ENCODE assay signal across 7 mouse cellular contexts in the genomic region with DNA sequence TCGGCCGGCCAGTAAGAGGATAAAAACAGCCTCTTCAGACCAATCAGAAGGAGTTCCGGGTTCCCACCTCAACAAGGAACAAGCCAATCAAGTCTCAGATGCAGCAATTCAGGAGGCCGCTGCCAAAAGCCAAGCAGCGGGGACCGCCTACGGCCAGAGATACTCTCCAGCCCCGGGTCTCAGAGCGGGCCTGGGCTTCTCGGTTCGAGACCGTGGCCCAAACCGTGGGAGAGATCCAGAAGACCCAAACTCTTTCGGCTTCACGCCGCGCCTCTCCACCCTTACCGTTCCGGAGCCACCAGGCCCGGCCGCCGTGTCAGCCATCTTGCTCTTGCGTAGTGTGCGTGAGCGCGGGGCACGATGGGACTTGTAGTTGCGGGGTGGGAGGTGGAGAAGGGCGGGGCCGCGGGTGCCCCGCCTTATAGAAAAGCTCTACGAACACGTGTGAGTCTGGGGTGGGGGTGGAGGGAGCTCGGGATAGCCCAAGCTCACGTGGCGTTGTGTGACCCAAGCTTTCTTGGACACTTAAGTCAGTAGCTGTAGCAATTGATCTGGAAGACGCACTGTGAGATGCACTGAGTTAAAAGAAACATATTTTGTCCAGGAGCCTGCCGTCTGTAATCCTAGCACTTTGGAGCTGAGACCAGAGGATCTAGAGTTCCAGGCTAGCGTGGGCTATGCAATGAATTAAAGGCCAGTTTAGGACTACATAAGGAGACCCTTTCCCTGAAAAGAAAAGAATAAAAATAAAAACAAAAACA. TPM values are rescaled to one million over a fixed set of nuclear protein-coding genes. Genes with fewer than 3 reads are reported as not detected.
DNase-seq lines count a peak whose midpoint lies in the region; ATAC-seq lines count a peak whose summit lies in the region.

Taf8 (minus strand) TSS at position 347 of the 761 bp plus-strand sequence.

- ATAC-seq in embryonic facial prominence, embryonic 12.5 days (ENCODE audit: insufficient number of reproducible peaks, insufficient read depth, low FRiP score, low TSS enrichment) = peak; percentile 91
- peak; percentile 90 for ATAC-seq in limb, embryonic 11.5 days (ENCODE audit: insufficient number of reproducible peaks, low FRiP score, low TSS enrichment, low read depth)
- peak; percentile 96 for ATAC-seq in midbrain, embryonic 14.5 days (ENCODE audit: low FRiP score, low TSS enrichment)

- H3K36me3 ChIP-seq in embryonic facial prominence, embryonic 12.5 days = peaks cover 17% of the 10 kb centered on the region
- no peaks in the 10 kb centered on the region for H3K36me3 ChIP-seq in limb, embryonic 11.5 days (ENCODE audit: control insufficient read depth, insufficient read depth, low read length)
- peaks cover 20% of the 10 kb centered on the region for H3K36me3 ChIP-seq in midbrain, embryonic 14.5 days (ENCODE audit: control insufficient read depth, insufficient read depth, low read length)

- DNase-seq in adrenal gland, postnatal 25 days = peak; percentile 91
- DNase-seq in heart, adult 11 months = peak; percentile 100
- DNase-seq in kidney, adult 18-20 months = peak; percentile 98
- DNase-seq in limb, embryonic 11.5 days (ENCODE audit: low spot score) = peak; percentile 95
- peak; percentile 96 for DNase-seq in midbrain, embryonic 14.5 days
- peak; percentile 88 to 92 for DNase-seq in spleen, adult 18-20 months

- WGBS in embryonic facial prominence, embryonic 12.5 days = 3% methylated on average over 40 of the region's 40 CpGs
- WGBS in limb, embryonic 11.5 days = 3% methylated on average over 40 of the region's 40 CpGs
- WGBS in midbrain, embryonic 14.5 days = 1% methylated on average over 40 of the region's 40 CpGs

- no peaks in the 10 kb centered on the region for H3K9me3 ChIP-seq in embryonic facial prominence, embryonic 12.5 days
- no peaks in the 10 kb centered on the region for H3K9me3 ChIP-seq in limb, embryonic 11.5 days (ENCODE audit: control insufficient read depth, low read length)
- no peaks in the 10 kb centered on the region for H3K9me3 ChIP-seq in midbrain, embryonic 14.5 days (ENCODE audit: control insufficient read depth, low read length)

- H3K27me3 ChIP-seq in embryonic facial prominence, embryonic 12.5 days = no peaks in the 10 kb centered on the region
- no peaks in the 10 kb centered on the region for H3K27me3 ChIP-seq in limb, embryonic 11.5 days (ENCODE audit: control insufficient read depth, insufficient read depth, low read length)
- no peaks in the 10 kb centered on the region for H3K27me3 ChIP-seq in midbrain, embryonic 14.5 days (ENCODE audit: control insufficient read depth, insufficient read depth, low read length)

- H3K27ac ChIP-seq in embryonic facial prominence, embryonic 12.5 days = peak within 1 kb of the TSS; percentile 77; the same call in 1 of the 2 replicates
- H3K27ac ChIP-seq in limb, embryonic 11.5 days (replicated peaks; ENCODE audit: low read depth, low read length) = no peak within 1 kb of the TSS
- H3K27ac ChIP-seq in midbrain, embryonic 14.5 days (replicated peaks; ENCODE audit: low read depth, low read length) = peak within 1 kb of the TSS; percentile 76; the same call in 1 of the 2 replicates

- H3K4me3 ChIP-seq in embryonic facial prominence, embryonic 12.5 days = peak within 1 kb of the TSS; percentile 69
- peak within 1 kb of the TSS; percentile 49 for H3K4me3 ChIP-seq in limb, embryonic 11.5 days (ENCODE audit: low read depth, low read length)
- H3K4me3 ChIP-seq in midbrain, embryonic 14.5 days (replicated peaks; ENCODE audit: low read depth, low read length) = peak within 1 kb of the TSS; percentile 70

- peaks cover 28% of the 10 kb centered on the region for H3K4me1 ChIP-seq in embryonic facial prominence, embryonic 12.5 days
- H3K4me1 ChIP-seq in limb, embryonic 11.5 days (ENCODE audit: control insufficient read depth, insufficient read depth, low read length) = peaks cover 7% of the 10 kb centered on the region; the same call in 1 of the 2 replicates
- H3K4me1 ChIP-seq in midbrain, embryonic 14.5 days (ENCODE audit: control insufficient read depth, insufficient read depth, low read length) = peaks cover 10% of the 10 kb centered on the region

- H3K9ac ChIP-seq in embryonic facial prominence, embryonic 12.5 days = peak within 1 kb of the TSS; percentile 69
- peak within 1 kb of the TSS; percentile 63 for H3K9ac ChIP-seq in limb, embryonic 11.5 days (ENCODE audit: low read length)
- peak within 1 kb of the TSS; percentile 80 for H3K9ac ChIP-seq in midbrain, embryonic 14.5 days (replicated peaks; ENCODE audit: low read length)

- peak within 1 kb of the TSS; percentile 95 for H3K4me2 ChIP-seq in embryonic facial prominence, embryonic 12.5 days (replicated peaks)
- H3K4me2 ChIP-seq in limb, embryonic 11.5 days (ENCODE audit: low read depth, severe bottlenecking) = peak within 1 kb of the TSS; percentile 85
- peak within 1 kb of the TSS; percentile 65 for H3K4me2 ChIP-seq in midbrain, embryonic 14.5 days (ENCODE audit: low read length)

RNA-seq across cellular contexts. Expression of gene Taf8, which starts in this region (rescaled TPM):
- total RNA-seq in adrenal gland, postnatal 25 days (2021) = 21.1 and 25.7 TPM in 2 replicates
- 34.2 and 35.8 TPM in 2 replicates for polyA plus RNA-seq in embryonic facial prominence, embryonic 12.5 days (2016; fragmentation: Nextera tagmentation; extraction: Ambion mirVana)
- polyA plus RNA-seq in limb, embryonic 11.5 days (2014; fragmentation: Nextera tagmentation; extraction: Ambion mirVana) = 30.4 and 33.7 TPM in 2 replicates
- 17.4 and 19.2 TPM in 2 replicates for polyA plus RNA-seq in midbrain, embryonic 14.5 days (2014; fragmentation: Nextera tagmentation; extraction: Ambion mirVana)
